Mouse (Mus musculus): ENCODE results near the gene Mical2. TPM values are rescaled to one million over a fixed set of nuclear protein-coding genes. Genes with fewer than 3 reads are reported as not detected.

Mical2 gene
- total and polyA plus RNA-seq, 3 experiments: 3.8 to 14.3 (median 10.6) TPM

GRCm38 (mm10) chr7:112354503-112354951, 128.9 kb downstream of the Mical2 start:
- DNase-seq: no peak

GRCm38 (mm10) chr7:112359594-112359993, 133.9 kb downstream of the Mical2 start:
- DNase-seq: no peak

GRCm38 (mm10) chr7:112362574-112363200, 137.0 kb downstream of the Mical2 start:
- DNase-seq: no peak

GRCm38 (mm10) chr7:112365864-112366263, 140.2 kb downstream of the Mical2 start:
- DNase-seq: no peak

- DNase-seq: peak; percentile 80
Measured at GRCm38 (mm10) chr7:112369046-112369445, 143.4 kb downstream of the Mical2 start.

- DNase-seq: no peak
Measured at GRCm38 (mm10) chr7:112369977-112370376, 144.3 kb downstream of the Mical2 start.

GRCm38 (mm10) chr7:112371387-112371786, 145.7 kb downstream of the Mical2 start:
- no peak for DNase-seq

DNA sequence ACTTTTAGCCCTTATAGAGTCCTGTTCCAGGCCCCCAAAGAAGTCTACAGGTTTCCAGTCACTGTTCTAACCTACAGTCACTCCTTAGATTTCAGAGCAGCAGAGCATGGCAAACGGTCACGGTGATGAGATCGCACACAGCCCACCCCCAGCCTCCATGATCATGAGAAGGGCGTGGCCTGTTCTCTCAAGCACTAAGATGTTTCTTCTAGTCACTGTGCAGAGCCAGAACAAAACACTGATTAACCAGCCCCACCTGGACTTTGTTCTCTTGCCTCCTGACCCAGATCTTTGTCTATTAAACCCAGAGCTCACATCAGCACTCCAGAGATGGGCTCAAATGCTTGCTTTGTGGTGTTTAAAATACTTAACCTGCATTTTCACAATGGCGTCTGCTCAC, 148.4 kb downstream of the Mical2 start:
- no peak for DNase-seq

DNA sequence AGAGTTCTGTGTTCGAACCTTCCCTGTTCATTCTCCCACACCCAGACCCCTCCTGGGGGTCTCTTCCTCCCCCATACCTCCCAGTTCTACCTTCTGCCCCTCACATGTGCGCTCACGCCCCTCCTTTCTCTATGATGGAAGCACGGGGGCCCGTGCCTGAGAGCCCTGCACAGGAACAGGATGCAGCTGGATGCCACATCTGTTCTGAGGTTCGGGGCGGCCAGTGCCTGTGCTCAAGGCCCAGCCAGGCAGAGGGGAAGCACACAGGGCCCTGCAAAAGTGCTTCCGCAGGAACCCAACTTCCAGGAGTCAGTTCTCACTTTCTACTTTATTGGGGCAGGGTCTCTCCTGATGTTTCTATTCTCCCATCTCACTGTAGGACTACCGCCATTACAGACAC, 149.4 kb downstream of the Mical2 start:
- no peak for DNase-seq

DNA sequence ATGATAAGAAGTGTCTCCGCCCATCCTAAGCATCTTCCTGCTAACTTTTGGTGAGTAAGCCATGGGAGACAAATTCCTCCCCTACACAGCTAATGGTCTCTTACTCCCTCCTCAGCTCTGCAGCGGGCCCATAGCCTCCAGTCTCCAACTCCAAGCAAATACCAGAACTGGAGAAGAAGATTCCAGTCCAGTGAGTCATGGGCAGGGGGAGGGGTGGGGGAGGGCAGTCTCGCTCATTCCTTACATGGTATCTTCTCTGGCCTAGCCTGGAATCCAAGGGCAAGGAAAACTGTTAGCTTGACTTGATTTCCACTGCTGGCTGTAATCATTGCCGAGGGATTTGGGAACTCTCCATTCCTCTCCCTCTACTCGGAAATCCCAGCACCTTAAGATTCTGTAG, 150.2 kb downstream of the Mical2 start:
- no peak for DNase-seq

- DNase-seq: no peak
Measured at GRCm38 (mm10) chr7:112376611-112377010, 151.0 kb downstream of the Mical2 start.

DNA sequence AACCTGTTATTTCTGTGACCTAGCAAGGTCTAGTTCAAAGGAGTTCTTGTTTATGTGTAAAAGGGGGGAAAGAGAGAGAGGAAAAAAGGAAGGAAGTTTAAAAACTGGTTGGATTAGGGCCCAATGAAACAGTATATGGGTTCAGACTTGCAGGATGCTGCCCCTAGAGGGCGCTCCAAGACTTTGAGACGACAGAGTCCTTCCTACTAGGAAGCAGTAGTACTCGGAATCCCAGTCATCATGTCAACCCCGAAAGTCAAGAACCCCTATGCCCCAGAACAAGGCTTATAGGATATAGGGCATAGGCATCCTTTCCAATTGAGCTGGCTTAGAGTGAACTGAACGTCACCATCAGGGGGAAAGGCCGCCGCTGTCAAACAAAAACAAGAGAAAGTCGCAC, 151.7 kb downstream of the Mical2 start:
- peak; percentile 68 for DNase-seq

- DNase-seq: peak; percentile 37
Measured at GRCm38 (mm10) chr7:112378056-112378455, 152.4 kb downstream of the Mical2 start.

DNA sequence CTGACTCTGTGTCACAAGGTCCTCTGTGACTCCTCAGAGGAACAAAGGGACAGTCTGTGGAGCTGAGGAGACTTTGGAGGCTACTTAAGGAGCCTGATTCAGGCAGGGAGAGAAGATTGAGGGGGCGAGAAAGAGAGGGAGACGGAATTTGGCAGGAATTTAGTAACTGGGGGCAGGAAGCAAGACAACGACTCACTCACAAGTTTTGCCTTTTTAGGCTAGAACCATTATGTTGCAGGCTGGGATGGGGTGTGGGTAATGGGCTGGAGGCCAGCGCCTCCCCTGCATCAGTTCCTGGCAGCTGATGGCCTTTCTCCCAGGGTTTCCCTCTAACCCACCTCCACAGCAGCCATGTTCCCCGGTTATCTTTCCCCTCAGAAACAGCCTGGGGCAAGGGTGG, 152.8 kb downstream of the Mical2 start:
- no peak for DNase-seq

DNA sequence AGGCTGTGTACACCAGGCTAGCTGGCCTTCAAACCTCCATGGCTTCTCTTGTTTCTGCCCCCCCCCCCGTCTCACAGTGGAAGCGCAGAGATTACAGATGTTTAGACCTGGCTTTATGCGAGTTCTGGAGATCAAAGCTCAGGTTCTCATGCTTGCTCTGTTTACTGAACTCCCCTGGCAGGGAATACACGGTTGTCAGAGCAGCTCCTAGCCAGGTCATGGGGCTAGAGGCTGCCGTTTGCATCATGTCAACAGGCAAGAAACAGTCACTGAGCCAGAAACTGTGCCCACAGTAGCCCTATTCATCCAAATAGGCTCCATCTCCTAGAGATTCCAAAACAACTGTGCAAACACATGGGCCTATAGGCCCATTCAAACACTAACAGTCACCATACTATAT, 160.9 kb downstream of the Mical2 start:
- DNase-seq: no peak

GRCm38 (mm10) chr7:112387876-112388275, 162.2 kb downstream of the Mical2 start:
- no peak for DNase-seq

DNA sequence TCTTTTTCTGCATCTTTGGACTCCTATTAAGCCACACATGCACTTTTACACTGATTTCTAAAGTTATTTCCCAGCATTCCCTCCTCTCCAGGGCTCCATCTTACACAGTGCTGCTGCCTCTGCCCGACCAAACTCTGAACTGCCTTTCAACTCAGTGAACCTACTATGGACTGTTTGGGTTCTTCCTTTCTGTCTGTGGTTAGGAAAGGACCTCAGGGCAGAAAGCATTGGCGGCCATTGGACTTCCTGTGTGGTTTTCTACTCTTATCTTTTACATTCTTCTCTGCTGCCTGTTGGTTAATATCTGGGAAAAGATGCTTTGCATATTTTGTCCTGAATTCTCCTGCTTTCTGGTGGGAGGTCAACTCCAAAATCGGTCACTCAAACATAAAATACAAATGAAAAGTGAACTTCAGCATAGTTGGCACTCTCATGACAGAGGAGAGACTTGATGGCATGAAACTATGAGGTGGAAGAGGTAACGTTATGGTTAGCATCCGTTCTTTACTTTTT, 162.8 kb downstream of the Mical2 start:
- no peak for DNase-seq

DNA sequence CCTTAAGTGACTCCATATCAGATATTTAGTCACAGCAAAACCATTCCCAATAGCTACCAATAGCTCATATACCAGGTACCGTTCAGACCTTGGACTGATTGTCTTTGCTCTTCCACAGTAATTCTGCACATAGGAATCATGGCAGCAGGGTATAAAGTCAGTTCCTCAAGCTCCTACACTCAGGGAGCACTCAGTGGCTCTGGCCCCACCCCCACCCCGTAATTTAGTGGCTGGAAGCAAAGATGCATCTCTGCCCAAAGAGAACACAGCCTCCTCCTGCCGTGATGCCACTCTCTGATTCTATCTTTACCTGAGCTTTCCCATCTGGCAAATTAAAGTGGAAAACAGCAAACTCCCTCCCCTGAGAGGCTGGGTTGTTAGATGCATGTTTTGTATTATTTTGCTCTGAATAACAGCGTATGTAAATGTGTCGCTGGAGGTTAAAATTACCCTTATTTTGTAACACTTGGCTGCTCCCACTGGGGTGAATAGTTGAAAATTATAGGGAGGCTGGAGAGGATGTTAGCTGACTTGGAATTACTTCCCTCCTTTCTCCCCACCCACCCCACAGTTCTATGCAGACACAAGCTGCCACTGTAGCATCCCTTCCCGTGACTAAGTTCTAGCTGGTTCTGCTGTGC, 164.1 kb downstream of the Mical2 start:
- DNase-seq: no peak

DNA sequence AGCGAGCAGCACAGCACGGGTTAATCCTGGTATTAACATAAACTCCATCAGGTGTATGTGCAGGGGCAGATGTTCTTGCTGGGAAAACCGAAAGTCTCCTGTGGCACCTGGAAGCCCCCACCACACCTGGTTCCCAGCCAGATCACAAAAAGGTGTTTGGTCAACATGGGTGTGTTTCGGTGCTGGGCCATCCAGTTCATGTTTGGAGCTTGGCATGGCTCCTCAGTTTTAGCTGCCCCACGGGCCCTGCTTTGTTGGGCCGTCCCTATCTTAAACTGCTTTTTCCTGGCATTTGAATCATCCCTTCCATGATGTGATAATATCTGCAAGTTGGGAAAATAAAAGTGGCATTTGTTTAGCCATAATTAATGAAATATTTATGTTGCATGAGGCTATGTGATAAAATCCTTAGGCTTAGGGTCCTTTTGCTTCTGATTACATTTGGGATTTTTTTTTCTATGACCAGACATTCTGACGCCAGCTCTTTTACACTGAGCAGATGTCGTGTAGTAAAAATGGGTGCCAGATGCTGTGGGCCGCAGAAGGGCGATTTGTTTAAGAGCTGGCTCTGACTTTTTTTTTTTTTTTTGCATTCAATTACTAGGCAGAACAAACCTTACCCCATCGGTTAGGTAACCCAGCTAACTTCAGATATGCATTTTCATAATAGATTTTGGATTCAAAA, 164.7 kb downstream of the Mical2 start:
- DNase-seq: no peak

GRCm38 (mm10) chr7:112390937-112391605, 165.4 kb downstream of the Mical2 start:
- no peak for DNase-seq

- no peak for DNase-seq
Measured at GRCm38 (mm10) chr7:112397786-112398185, 172.1 kb downstream of the Mical2 start.

- no peak for DNase-seq
Measured at GRCm38 (mm10) chr7:112399425-112400170, 173.9 kb downstream of the Mical2 start.

Measured in adrenal gland, adult 2 months (tissue).